Mouse (Mus musculus): ENCODE measurements around the gene Stk32c.

The Stk32c gene

GRCm38 (mm10) chr7:139200108-139200507 lies 13.0 kb downstream of the Stk32c start:
- DNase-seq (ENCODE audit: extremely low spot score, low spot score) = peak; percentile 67

- no peak for DNase-seq (ENCODE audit: extremely low spot score, low spot score)
Observed at GRCm38 (mm10) chr7:139197022-139197421, 16.1 kb downstream of the Stk32c start.

GRCm38 (mm10) chr7:139191619-139192018 lies 21.5 kb downstream of the Stk32c start:
- DNase-seq (ENCODE audit: extremely low spot score, low spot score) = no peak

- DNase-seq (ENCODE audit: extremely low spot score, low spot score) = no peak
Observed at GRCm38 (mm10) chr7:139190616-139191015, 22.5 kb downstream of the Stk32c start.

- DNase-seq (ENCODE audit: extremely low spot score, low spot score) = no peak
Observed at GRCm38 (mm10) chr7:139188634-139189207, 24.4 kb downstream of the Stk32c start.

GRCm38 (mm10) chr7:139187771-139188633 lies 25.1 kb downstream of the Stk32c start:
- DNase-seq (ENCODE audit: extremely low spot score, low spot score) = peak; percentile 87

GRCm38 (mm10) chr7:139187277-139187676 lies 25.8 kb downstream of the Stk32c start:
- DNase-seq (ENCODE audit: extremely low spot score, low spot score) = peak; percentile 18

GRCm38 (mm10) chr7:139186436-139186835 lies 26.7 kb downstream of the Stk32c start:
- no peak for DNase-seq (ENCODE audit: extremely low spot score, low spot score)

- no peak for DNase-seq (ENCODE audit: extremely low spot score, low spot score)
Observed at GRCm38 (mm10) chr7:139185971-139186370, 27.1 kb downstream of the Stk32c start.

GRCm38 (mm10) chr7:139184846-139185245 lies 28.3 kb downstream of the Stk32c start:
- DNase-seq (ENCODE audit: extremely low spot score, low spot score) = no peak

- DNase-seq (ENCODE audit: extremely low spot score, low spot score) = no peak
Observed at GRCm38 (mm10) chr7:139184396-139184795, 28.7 kb downstream of the Stk32c start.

- DNase-seq (ENCODE audit: extremely low spot score, low spot score) = no peak
Observed at GRCm38 (mm10) chr7:139180058-139180457, 33.0 kb downstream of the Stk32c start.

- no peak for DNase-seq (ENCODE audit: extremely low spot score, low spot score)
Observed at GRCm38 (mm10) chr7:139179299-139179698, 33.8 kb downstream of the Stk32c start.

- no peak for DNase-seq (ENCODE audit: extremely low spot score, low spot score)
Observed at GRCm38 (mm10) chr7:139169143-139169542, 44.0 kb downstream of the Stk32c start.

- no peak for DNase-seq (ENCODE audit: extremely low spot score, low spot score)
Observed at GRCm38 (mm10) chr7:139164410-139164809, 48.7 kb downstream of the Stk32c start.

- no peak for DNase-seq (ENCODE audit: extremely low spot score, low spot score)
Observed at GRCm38 (mm10) chr7:139158956-139159355, 54.2 kb downstream of the Stk32c start.

GRCm38 (mm10) chr7:139158549-139158948 lies 54.6 kb downstream of the Stk32c start:
- no peak for DNase-seq (ENCODE audit: extremely low spot score, low spot score)

GRCm38 (mm10) chr7:139157541-139157940 lies 55.6 kb downstream of the Stk32c start:
- DNase-seq (ENCODE audit: extremely low spot score, low spot score) = no peak

GRCm38 (mm10) chr7:139156341-139157058 lies 56.6 kb downstream of the Stk32c start:
- DNase-seq (ENCODE audit: extremely low spot score, low spot score) = no peak

GRCm38 (mm10) chr7:139152927-139153326 lies 60.2 kb downstream of the Stk32c start:
- no peak for DNase-seq (ENCODE audit: extremely low spot score, low spot score)

GRCm38 (mm10) chr7:139151116-139151515 lies 62.0 kb downstream of the Stk32c start:
- peak; percentile 59 for DNase-seq (ENCODE audit: extremely low spot score, low spot score)

- DNase-seq (ENCODE audit: extremely low spot score, low spot score) = no peak
Observed at GRCm38 (mm10) chr7:139149373-139149772, 63.7 kb downstream of the Stk32c start.
